Mouse (Mus musculus): ENCODE measurements around the gene Tiprl.

The Tiprl gene

GRCm38 (mm10) chr1:165183400-165183799 is 53.4 kb downstream of the Tiprl start:
- in situ Hi-C loops (cut with MboI, MseI) = no loop called here

DNA sequence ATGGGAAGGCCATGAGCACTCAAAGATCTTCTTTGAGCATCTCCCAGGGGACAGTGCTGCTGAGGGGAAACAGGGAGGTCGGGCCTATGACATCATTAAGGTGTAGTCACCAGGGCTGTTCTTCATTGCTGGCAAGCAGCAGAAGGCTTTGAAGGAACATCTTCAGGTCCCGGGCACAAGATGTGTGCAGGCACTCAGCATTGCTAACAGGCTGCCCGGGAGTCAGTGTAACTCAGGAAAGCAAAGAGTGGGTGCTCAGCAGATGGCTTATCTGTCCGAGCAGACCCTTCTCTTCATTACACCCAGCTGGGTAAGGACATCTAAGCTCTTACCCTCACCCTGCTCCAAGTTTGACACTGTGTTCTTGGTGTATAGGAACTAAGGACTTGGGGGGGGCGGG is 57.5 kb downstream of the Tiprl start:
- in situ Hi-C loops (cut with MboI, MseI) = no loop called here

DNA sequence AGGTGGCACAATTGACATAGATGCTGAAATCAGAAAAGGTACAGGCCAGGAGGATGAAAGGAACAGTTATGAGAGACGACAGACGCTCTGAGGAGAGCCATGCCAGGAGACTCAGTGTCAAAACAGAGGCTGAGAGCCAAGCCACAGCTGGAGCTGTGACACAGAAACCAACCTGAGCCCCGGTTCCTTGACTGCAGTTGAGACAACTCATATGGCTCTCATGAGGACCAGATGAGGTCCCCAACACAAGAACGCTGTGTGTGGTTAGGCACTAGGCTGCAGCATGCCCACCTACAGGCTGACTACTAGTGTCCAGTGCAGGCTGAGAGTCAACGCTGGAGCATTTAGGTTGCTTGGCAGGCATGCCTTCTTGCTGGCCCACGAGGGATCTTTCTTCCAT is 58.7 kb downstream of the Tiprl start:
- in situ Hi-C loops (cut with MboI, MseI) = no loop called here

DNA sequence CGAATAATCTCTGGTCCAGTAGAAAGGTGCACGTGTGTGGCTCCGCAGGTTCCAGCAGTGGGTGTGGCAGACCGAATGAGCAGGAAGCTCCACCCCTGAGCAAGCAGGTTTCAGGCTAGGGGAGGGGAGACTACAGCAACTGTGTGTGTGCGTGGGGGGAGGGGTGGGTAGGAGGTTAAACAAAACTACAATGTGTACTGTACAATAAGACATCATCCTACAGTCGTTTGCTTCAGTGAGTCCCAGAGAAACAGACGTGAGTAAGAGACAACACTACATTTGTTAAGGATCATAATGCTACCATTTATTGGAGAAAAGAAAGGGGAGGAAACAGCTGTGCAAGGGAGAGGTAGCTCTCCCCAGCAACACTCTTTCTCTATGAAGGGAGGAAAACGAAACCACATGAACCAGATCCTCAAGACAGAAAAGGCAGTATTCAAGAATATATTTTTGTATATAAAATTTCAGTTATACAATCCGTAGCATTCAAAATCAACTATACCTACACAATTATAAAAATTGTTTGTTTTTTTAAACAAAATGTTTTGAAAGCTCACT is 62.7 kb downstream of the Tiprl start:
- in situ Hi-C loops (cut with MboI, MseI) = no loop called here

DNA sequence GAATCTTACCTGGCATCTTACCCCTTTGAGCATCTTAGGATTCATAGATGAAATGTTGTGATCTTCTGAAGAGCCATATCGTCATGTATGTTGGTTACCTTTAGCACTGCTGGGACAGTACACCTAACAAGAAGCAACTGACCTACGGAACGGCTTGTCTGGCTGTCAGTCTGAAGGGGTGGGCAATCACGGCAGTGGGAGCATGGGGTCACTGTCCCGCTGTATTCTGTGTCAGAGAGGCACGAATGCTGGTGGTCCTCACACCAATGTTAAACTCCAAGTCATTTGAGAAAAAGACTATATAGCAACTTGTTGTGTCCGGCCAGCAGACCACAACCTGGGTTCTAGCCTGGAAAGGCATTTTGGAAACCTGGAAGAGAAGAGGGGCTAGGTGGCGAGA is 65.5 kb downstream of the Tiprl start:
- in situ Hi-C loops (cut with MboI, MseI) = no loop called here

DNA sequence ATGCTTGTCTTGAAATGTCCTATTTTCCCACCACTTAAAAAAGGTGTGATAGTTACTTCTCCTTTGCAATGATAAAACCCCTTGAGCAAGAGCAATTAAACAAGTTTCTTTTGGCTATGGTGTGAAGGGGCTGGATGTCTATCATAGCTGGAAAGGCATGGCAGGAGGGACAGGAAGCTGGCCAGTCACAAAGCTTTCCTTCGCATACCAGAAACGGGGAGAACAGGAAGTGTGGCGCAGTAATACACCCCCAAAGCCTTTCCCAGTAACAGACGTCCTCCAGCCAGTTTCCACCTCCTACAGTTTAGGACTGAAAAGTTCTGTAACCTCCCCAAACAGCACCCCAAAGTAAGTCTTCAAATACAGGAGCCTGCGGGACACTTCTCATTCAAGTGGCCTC is 66.6 kb downstream of the Tiprl start:
- in situ Hi-C loops (cut with MboI, MseI) = no loop called here

GRCm38 (mm10) chr1:165169462-165169861 is 67.3 kb downstream of the Tiprl start:
- in situ Hi-C loops (cut with MboI, MseI) = no loop called here

DNA sequence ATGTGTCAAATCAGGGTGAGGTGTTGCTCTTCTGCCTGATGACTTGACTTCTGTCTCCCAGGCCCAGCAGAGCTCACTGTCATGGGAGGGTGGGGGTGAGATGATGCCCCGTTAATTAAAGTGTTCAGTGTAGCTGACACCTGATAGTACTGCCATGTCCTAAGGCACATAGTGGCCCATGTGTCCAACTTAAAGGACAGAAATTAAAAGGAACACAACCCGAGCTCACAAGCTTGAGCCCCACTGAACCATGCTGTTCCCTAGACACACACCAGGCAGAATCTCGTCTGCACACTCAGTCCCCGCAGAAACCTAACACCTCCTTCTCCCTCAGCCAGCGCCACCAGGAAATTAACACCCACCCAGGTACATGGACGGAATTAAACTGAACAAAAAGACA is 71.9 kb downstream of the Tiprl start:
- in situ Hi-C loops (cut with MboI, MseI) = no loop called here
